In genomic region chr9:29550107-29550506, GRCm38 (mm10) we compare ENCODE assay signal across 26 mouse cellular contexts.
DNase-seq lines count a peak whose midpoint lies in the region; ATAC-seq and TF ChIP-seq lines count a peak whose summit lies in the region.
"Had no signal": no experiment of that assay in that cellular context is flagged by ENCODE, and none has a peak within 500 bp of the region (broad histone marks: within the 10 kb centered on the region; RNA-seq: fewer than 3 reads in every experiment).

No protein-coding gene starts in this region.

- no peak for TF ChIP-seq POLR2A in cerebellum, adult 2 months (IDR thresholded peaks at IDR 0.05; ENCODE audit: borderline replicate concordance, insufficient read depth, low read length)

- ATAC-seq in cerebellum, adult (ENCODE audit: insufficient number of reproducible peaks, low FRiP score, low TSS enrichment), result peak; percentile 54; the same call in 1 of the 2 replicates
- ATAC-seq: activated CD4-positive, CD25-positive, alpha-beta regulatory T cell, adult 4 months; forebrain, embryonic 13.5 days; forebrain, embryonic 16.5 days; hindbrain, postnatal 0 days; inflammation-experienced regulatory T-cells, adult 6 months; intestine, embryonic 16.5 days had no signal

- no peaks in the 10 kb centered on the region for H3K27me3 ChIP-seq in cerebellum, adult 2 months (ENCODE audit: control insufficient read depth, insufficient read depth, low read length)
- H3K27me3 ChIP-seq: heart, embryonic 13.5 days had no signal

- TF ChIP-seq CTCF in cerebellum, adult 2 months (IDR thresholded peaks at IDR 0.05; ENCODE audit: borderline replicate concordance, insufficient read depth, low read depth, low read length), result no peak

- H3K27ac ChIP-seq in cerebellum, adult 2 months (ENCODE audit: insufficient read depth, low read length), result peak overlapping the region; percentile 92
- H3K27ac ChIP-seq: forebrain, embryonic 10.5 days; forebrain, embryonic 13.5 days; gastrocnemius, adult 2 months; heart, embryonic 13.5 days; hindbrain, embryonic 14.5 days; hindbrain, postnatal 0 days had no signal

- H3K4me1 ChIP-seq in cerebellum, adult 2 months (ENCODE audit: control insufficient read depth, insufficient read depth, low read length), result peaks cover 23% of the 10 kb centered on the region; the same call in 1 of the 2 replicates
- H3K4me1 ChIP-seq: forebrain, embryonic 13.5 days; heart, embryonic 13.5 days had no signal

- intact Hi-C loops in left cerebral cortex, postnatal 36 days (cut with DNase I), result no loop called here

- 13% methylated on average over 8 of the region's 8 CpGs for WGBS in cerebellum, adult 2 months

- H3K4me3 ChIP-seq in cerebellum, adult 2 months (replicated peaks; ENCODE audit: insufficient read depth, low read depth, low read length), result no peak overlapping the region
- H3K4me3 ChIP-seq: forebrain, embryonic 10.5 days; forebrain, embryonic 13.5 days; gastrocnemius, adult 2 months; heart, embryonic 13.5 days had no signal

- DNase-seq in cerebellum, adult 9-10 months, result no peak
- DNase-seq in brain, adult 2 months (ENCODE audit: low read depth, low spot score), result peak; percentile 57
- peak in 1 of 2 experiments; percentile 77 for DNase-seq in cerebellum, adult 2 months
- DNase-seq in cerebellum, postnatal 25 days, result peak; percentile 64 to 78
- DNase-seq in thymus, adult 18-20 months, result no peak
- no peak for DNase-seq in thymus, postnatal 4 days
- no peak for DNase-seq in left cerebral cortex, postnatal 36 days (ENCODE audit: low spot score in 2 of 2)
- DNase-seq: adrenal gland, postnatal 10 days; adrenal gland, postnatal 36 days; gastrocnemius, adult 2 months; gastrocnemius, postnatal 14 days; heart, adult 18-20 months; heart, postnatal 14 days; heart, postnatal 4 days; kidney, adult 18-20 months; kidney, adult 9 months had no signal

Comparison
In these comparisons a context has a peak if more than half of its experiments do, and no peak if none do; other contexts are left out.
1. DNase-seq: peak in brain, adult 2 months (single experiment) and cerebellum, postnatal 25 days (2 of 2); none in cerebellum, adult 9-10 months (single experiment), thymus, adult 18-20 months (0 of 2), thymus, postnatal 4 days (single experiment) and left cerebral cortex, postnatal 36 days (0 of 2).